Mouse (Mus musculus) embryonic fibroblast, embryonic 13.5 days (primary cell): ENCODE data around the gene Kdm1a.

ENCODE experiments used
- CTCF ChIP-seq: IDR thresholded peaks from 2 replicates; pipeline ENCODE4 v1.5.1; 2011; ENCODE audit warnings: mild to moderate bottlenecking, control low read depth, low read length, moderate library complexity, borderline replicate concordance; ENCODE audit not compliant: insufficient read depth
- POLR2A ChIP-seq: IDR thresholded peaks from 2 replicates; pipeline ENCODE4 v1.6.1; 2011; ENCODE audit warnings: low read depth, mild to moderate bottlenecking, control low read depth, low read length, moderate library complexity

GRCm38 (mm10) chr4:136631237-136631994 is 28.9 kb upstream of the Kdm1a start:
- TF ChIP-seq CTCF = no peak
- TF ChIP-seq POLR2A = no peak
